Mouse (Mus musculus): Measurements from ENCODE around the gene 1700042G07Rik.

GRCm38 (mm10) chr4:116134990-116135389 is 38.2 kb upstream of the 1700042G07Rik start:
- TF ChIP-seq CTCF (IDR thresholded peaks at IDR 0.05; ENCODE audit: borderline replicate concordance, extremely low read depth, insufficient read depth, insufficient read length) (peak; percentile 63; the same call in 1 of the 2 replicates), POLR2A (IDR thresholded peaks at IDR 0.05; ENCODE audit: borderline replicate concordance, extremely low read depth, insufficient read depth, insufficient read length, poor library complexity, severe bottlenecking) (no peak)
